Mouse (Mus musculus): ENCODE measurements around the gene Fam178b.
"Not testable (repeated sequence)": the region's sequence is repeated elsewhere in the genome, so short reads cannot be mapped to it uniquely, and the experiment has no call there.

The Fam178b gene

GRCm38 (mm10) chr1:36630053-36630739 lies 52.8 kb downstream of the Fam178b start:
- no peak for DNase-seq (ENCODE audit: low spot score)

- no peak for DNase-seq (ENCODE audit: low spot score)
Observed at GRCm38 (mm10) chr1:36628585-36628984, 54.4 kb downstream of the Fam178b start.

GRCm38 (mm10) chr1:36625442-36625841 lies 57.5 kb downstream of the Fam178b start:
- no peak for DNase-seq (ENCODE audit: low spot score)

- not testable (repeated sequence) for DNase-seq (ENCODE audit: low spot score)
Observed at GRCm38 (mm10) chr1:36615958-36616357, 67.0 kb downstream of the Fam178b start.

GRCm38 (mm10) chr1:36615188-36615587 lies 67.8 kb downstream of the Fam178b start:
- peak; percentile 40 for DNase-seq (ENCODE audit: low spot score)

- DNase-seq (ENCODE audit: low spot score) = no peak
Observed at GRCm38 (mm10) chr1:36614584-36614983, 68.4 kb downstream of the Fam178b start.

- DNase-seq (ENCODE audit: low spot score) = no peak
Observed at GRCm38 (mm10) chr1:36613374-36613895, 69.5 kb downstream of the Fam178b start.

GRCm38 (mm10) chr1:36612362-36612761 lies 70.6 kb downstream of the Fam178b start:
- DNase-seq (ENCODE audit: low spot score) = no peak

GRCm38 (mm10) chr1:36611449-36612123 lies 71.4 kb downstream of the Fam178b start:
- DNase-seq (ENCODE audit: low spot score) = peak; percentile 49

- DNase-seq (ENCODE audit: low spot score) = no peak
Observed at GRCm38 (mm10) chr1:36608211-36608610, 74.8 kb downstream of the Fam178b start.

- DNase-seq (ENCODE audit: low spot score) = peak; percentile 50
Observed at GRCm38 (mm10) chr1:36606951-36607350, 76.0 kb downstream of the Fam178b start.

GRCm38 (mm10) chr1:36604254-36605156 lies 78.5 kb downstream of the Fam178b start:
- DNase-seq (ENCODE audit: low spot score) = no peak

GRCm38 (mm10) chr1:36603361-36603760 lies 79.6 kb downstream of the Fam178b start:
- DNase-seq (ENCODE audit: low spot score) = peak; percentile 73

GRCm38 (mm10) chr1:36602271-36602670 lies 80.7 kb downstream of the Fam178b start:
- peak; percentile 53 for DNase-seq (ENCODE audit: low spot score)

- DNase-seq (ENCODE audit: low spot score) = no peak
Observed at GRCm38 (mm10) chr1:36598411-36598810, 84.6 kb downstream of the Fam178b start.

GRCm38 (mm10) chr1:36596114-36596513 lies 86.9 kb downstream of the Fam178b start:
- DNase-seq (ENCODE audit: low spot score) = no peak

GRCm38 (mm10) chr1:36595167-36595931 lies 87.6 kb downstream of the Fam178b start:
- DNase-seq (ENCODE audit: low spot score) = no peak

- no peak for DNase-seq (ENCODE audit: low spot score)
Observed at GRCm38 (mm10) chr1:36593099-36593498, 89.9 kb downstream of the Fam178b start.

GRCm38 (mm10) chr1:36591408-36591807 lies 91.6 kb downstream of the Fam178b start:
- DNase-seq (ENCODE audit: low spot score) = no peak

- no peak for DNase-seq (ENCODE audit: low spot score)
Observed at GRCm38 (mm10) chr1:36590664-36591063, 92.3 kb downstream of the Fam178b start.

- DNase-seq (ENCODE audit: low spot score) = peak; percentile 81
Observed at GRCm38 (mm10) chr1:36589486-36589885, 93.5 kb downstream of the Fam178b start.
